Mouse (Mus musculus): ENCODE measurements at regions not wholly inside any gene's neighbourhood (a gene's known extent, or its start where the extent isn't known, plus 50 kb on each side); places are given as distances from the start of the nearest gene placed in this dataset.
A peak's percentile ranks its signal among the peaks of the same experiment; 100 is the strongest.

DNA sequence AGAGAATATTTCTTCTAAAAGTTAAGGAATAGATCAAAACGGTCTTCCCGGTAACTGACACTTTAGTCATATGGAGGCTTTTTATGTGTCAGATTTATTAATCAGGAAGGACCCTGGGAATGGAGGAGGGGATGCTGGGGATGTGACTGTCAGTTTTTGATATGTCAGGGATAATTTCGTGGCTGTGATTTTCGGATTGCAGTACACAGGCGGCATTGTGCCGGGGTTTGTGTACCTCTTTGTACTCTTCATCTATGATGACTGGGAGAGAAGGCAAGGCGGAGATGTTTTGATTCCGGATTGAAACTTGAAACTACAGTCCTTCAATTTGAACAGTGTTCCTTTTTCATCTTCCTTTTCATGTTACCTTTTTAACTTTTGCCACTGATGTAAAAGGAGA lies 344.2 kb downstream of the Mdfic start:
- no peak for DNase-seq (ENCODE audit: extremely low spot score, low read depth, low spot score)

DNA sequence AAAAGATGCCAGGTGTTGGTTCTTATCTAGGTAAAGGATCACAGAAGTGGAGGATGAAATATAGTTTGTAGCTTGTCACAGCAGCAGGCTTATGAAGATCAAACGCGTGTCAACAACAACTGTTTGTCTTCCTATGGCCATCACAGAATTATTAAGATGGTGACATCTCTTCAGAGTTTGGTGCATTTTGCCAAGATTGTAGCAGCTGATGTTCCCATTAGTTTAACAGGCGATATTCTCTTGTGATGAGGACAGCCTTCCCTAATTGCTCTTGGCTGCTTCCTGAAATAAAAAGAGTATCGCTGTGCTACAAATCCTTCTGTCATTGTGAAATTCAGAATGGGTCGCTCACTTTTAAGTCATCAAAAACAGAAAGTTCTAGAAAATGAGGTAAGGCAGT lies 344.7 kb downstream of the Mdfic start:
- DNase-seq (ENCODE audit: extremely low spot score, low read depth, low spot score), result no peak

DNA sequence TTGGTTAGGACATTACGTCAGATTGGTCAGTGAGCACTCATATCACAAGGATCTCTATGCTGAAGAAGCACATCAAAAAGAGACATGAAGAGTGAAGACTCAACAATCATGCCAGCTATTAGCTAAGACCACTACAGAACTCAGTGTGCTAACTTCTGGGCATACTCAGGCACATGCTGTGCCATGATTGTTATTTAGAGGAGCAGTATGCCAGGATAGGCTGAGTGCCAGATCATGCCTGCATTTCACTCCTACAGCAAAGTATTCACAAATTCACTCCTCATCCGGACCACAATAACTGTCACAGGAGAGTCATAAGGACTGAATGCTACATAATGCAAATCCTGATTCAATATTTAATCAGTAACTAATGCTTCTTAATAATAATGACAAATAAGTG lies 355.8 kb downstream of the Mdfic start:
- no peak for DNase-seq (ENCODE audit: extremely low spot score, low read depth, low spot score)

DNA sequence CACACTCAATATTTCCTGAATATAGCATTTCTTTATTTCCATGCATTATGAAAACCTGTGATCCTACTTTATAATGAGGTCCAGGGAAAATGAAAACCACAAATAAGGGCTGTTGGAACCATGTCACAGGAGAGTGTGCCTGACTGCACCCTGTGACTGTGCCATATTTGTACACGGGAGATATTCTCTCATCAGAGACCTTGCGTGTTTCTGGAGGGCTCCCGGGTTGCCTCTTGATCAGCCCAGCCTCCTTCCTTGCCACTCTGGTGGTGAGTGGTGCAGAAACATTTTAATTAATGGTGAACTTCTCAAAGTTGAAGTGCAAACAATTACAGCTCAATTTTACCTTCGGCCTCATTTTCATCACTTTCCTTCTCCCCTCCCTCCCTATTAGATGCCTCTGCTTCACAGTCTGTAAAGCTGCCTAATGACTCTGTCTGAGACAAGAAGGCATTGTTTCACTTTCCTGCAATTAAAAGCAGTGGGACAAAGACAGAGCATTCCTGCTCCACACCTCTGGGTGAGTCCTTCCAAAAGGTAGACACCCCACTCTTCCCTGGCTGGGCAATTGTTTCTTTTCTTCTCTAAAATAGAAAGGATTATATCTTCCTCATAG lies 356.8 kb downstream of the Mdfic start:
- DNase-seq (ENCODE audit: extremely low spot score, low read depth, low spot score), result peak; percentile 39

DNA sequence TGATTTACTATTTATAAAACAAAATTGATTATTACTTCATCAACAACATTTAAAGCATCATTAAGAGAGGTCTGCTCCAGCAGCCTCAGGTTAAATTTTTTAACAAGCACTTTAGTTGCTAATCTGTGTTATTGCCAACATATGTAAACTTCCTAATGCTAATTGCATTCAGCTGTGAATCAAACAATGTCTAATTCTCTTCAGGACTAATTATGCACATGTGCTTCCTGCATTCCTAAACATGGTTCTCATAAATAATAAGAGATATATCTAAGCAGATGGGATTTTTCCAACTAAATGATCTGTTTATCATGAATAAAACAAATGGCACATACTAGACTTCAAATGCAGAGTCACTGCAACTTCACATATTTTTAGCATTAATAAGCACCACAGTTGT lies 357.5 kb downstream of the Mdfic start:
- DNase-seq (ENCODE audit: extremely low spot score, low read depth, low spot score), result peak; percentile 39

DNA sequence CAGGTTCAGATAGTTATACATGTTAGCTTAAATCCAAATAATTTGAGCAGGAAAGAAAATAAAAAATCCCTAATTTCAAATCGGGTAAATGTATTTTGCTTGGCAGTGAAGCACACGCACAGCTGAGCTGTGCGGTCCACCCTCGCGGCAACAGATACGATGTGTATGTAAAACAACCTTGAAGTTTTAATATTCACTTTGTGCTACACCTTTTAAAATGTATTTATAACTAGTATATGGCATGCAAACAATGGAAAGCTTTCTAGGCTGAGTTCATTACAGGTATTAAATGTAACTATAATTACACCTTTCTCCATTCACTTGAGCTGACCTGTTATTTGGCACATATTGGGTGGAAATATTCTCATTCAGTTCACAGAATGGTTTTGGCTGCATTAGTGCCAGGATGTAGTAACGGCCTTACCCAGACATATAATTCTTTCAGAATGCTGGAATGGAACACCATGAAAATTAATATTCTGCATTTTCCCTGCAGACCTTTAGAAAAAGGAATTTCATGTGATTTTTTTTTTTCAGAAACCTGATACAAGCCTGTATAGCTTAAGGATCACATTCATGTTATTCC lies 366.6 kb downstream of the Mdfic start:
- no peak for DNase-seq (ENCODE audit: extremely low spot score, low read depth, low spot score)

DNA sequence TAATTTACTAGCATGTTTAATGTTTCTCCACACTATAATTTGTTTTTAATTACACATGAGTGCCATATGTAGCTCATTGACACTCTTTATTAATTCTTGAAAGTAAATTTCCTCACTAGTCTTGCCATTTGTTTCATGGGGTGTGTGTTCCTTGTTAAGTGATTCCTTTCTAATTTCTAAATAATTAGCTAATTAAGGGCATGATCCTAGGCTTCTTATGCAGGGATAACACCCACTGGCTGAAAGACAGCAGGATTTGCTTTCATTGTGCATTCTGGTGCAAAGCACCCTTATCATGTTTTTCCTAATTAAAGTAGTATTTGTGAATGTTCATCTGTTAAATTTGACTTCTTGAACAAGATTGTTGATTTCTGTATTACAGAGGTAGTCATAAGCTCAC lies 378.3 kb downstream of the Mdfic start:
- DNase-seq (ENCODE audit: extremely low spot score, low read depth, low spot score), result no peak

DNA sequence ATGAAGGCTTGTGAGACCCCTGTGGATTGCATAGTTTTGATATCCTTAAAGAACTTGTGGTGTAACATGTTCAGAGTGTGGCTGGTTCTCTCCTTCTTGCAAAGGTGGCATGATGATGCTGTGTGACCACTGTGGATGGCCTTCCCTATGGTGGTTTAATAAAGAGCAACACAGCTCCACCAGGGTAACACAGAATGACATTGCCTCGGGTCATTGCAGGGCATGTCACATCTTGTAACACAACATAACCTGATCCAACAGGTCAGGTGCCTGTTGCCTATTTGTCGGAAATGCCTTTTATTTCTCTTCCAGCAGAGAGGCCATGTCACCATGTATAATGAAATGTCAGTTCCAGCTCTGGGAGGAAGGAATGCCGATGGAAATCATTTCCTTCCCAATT lies 420.5 kb downstream of the Mdfic start:
- DNase-seq (ENCODE audit: extremely low spot score, low read depth, low spot score), result no peak

DNA sequence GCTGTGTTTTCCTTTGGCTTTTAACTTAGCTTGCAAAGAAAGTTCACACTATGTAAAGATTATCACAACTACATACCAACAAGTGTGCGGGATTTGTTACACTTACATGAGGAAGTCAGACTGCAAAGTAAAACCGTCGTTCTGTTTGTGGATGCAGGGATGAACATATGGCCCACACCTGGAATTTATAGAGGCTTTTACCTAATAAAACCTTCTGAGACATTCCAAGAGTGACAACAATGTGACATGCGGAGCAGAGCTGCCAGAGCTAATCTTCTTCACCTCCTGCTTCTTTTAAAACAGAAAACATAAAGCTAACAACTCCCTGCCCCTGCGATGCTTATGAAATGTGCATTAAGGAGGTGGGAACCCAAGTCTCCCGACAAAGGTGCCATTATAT lies 424.1 kb downstream of the Mdfic start:
- DNase-seq (ENCODE audit: extremely low spot score, low read depth, low spot score), result no peak

DNA sequence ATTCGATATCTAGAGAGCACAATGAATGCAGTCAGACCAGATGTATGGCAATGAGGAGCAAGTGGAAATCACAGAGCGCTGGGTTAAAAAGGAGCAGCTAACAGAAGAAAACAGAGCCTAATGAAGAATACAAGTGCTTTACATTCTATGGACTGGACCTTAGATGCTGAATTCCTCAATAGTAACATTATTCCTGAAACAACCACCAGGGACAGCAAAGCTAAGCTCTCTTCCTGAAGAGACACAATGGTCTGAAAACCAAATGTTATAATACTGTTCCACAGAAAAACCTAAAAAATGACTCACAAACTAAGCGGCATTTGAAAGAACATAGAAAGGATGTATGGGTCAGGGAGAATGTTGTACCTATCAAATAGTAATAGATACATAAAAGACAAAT lies 430.1 kb downstream of the Mdfic start:
- no peak for DNase-seq (ENCODE audit: extremely low spot score, low read depth, low spot score)

DNA sequence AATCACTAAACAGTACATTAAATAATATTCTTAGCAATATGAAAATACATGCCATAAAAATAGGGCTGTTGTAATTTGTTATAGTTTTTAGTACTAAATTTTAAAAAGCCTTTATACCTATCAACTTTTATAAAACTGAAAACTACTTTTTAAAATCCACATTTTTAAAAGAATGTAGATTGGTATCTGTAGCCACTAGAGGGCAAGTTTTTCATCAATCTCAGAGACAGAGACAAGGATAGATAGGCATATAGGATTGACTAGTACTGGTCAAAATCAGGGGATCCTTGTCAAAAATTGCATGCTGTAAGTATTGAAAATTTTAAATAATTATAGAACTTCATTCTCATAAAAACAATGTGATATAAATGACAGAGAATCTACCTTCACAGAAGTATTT lies 431.0 kb downstream of the Mdfic start:
- no peak for DNase-seq (ENCODE audit: extremely low spot score, low read depth, low spot score)

DNA sequence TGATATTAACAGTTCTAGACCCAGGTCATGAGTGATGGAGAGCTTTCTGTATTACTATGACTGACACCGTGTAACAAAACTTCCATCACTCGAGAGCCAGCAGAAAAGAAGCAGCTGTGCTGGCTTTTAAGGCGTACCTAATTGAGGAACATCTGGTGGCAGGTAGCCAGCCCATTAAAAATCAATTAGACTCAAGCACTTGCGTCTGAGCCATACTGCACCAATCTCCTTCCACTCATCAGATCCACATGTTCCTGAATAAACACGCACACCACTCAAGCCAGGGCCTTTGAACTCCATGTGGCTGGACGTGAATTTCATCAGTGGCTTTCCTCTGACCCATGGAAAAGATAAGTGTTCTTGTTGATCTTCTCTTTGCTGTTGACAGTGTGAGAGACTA lies 432.2 kb downstream of the Mdfic start:
- DNase-seq (ENCODE audit: extremely low spot score, low read depth, low spot score), result peak; percentile 76

DNA sequence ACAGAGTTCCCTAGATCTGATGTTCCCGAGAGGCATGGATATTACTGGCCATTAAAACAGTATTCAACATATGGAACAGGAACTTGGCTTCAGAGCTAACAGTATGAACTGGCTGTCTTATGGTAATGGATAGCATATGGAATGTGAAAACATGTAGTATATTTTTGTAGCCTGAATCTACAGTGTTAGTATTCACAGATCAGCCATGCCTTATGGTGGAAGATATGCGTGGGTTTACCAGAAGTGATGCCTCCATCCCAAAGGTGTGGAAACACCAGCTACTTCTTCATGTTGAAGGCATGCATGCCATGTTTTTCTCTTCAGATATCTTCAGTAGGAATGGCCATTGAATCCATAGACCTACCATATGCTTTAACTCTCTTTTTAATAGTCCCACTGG lies 444.6 kb downstream of the Mdfic start:
- no peak for DNase-seq (ENCODE audit: extremely low spot score, low read depth, low spot score)

DNA sequence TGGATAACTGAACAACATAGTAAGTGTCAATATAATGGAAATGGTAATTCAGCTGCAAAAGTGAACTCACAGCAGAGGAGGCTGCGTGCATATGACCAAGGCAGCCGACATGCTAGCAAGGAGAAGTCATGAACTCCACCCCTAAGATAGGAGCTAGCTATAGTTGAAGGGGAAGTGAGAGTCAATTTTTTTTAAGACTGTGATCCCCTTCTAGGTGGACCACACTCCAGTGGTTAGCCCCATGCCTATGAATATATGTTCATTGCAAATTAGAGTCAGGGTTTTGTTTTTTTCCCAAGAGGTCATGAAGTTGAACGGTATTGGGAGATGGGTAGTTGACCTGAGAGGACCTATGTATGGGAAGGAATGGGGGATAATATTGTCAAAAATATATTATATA lies 451.4 kb downstream of the Mdfic start:
- no peak for DNase-seq (ENCODE audit: extremely low spot score, low read depth, low spot score)

DNA sequence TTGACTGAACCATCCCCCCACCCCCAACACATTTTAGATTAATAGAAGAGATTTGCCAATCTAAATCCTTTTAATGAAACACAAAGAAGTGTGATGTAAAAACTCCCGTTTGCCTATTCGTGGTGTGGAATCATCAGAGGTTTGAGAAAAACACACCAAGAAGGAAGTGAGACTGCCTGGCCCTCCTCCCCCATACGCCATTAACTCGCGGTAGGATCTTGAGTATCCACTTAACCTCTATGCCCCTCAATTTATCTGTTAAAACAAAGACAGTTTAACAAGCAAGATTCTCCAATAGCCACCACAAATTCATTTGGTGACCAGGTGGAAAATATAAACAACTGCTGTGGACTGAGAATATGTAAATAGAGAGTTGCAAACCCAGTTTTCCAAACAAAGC lies 456.9 kb downstream of the Mdfic start:
- no peak for DNase-seq (ENCODE audit: extremely low spot score, low read depth, low spot score)

DNA sequence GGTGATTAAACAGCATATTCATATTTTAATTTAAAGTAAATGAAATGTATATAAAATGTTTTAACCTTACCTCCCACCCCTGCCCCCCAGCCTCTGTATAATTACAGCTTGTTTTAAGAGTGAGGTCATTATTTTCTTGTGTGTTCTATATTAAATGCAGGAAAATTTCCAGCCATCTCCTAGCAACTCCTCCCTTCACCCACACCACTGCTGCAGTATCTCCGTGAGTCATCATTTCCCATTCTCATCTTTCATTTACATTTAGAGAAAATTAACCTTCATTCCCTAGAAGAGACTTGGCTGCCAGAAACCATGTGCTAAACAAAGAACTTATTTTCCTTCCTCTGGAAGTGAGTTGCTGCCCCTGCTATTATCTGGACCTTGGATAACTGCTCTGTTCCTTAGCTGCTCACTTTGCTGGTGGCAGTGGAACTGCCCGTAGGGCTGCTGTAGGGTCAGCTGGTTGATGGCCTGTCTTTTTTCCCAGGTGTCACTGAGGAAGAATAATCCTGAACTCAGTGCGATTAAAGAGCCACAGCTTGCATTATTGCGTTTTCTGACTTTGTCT lies 467.6 kb downstream of the Mdfic start:
- no peak for DNase-seq (ENCODE audit: extremely low spot score, low read depth, low spot score)

DNA sequence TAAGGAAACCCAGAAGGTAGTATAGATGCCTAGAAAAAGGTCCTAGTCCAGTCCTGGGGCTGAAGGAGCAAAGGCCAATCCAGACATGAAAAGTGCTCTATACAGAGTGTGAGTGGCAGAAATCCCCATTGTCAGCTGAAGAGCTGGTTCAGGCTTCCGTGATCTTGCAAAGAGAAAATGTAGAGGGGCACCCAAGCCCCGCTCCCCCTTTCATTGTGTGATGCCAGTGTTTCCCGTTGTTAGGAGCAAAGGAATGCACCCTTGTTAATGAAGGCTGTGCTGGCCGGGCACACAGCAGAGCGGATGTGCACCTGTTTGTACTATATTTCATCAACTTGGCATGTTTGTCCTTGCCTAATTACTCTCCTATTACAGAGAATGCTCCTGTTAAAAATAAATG lies 492.5 kb downstream of the Mdfic start:
- no peak for DNase-seq (ENCODE audit: extremely low spot score, low read depth, low spot score)

DNA sequence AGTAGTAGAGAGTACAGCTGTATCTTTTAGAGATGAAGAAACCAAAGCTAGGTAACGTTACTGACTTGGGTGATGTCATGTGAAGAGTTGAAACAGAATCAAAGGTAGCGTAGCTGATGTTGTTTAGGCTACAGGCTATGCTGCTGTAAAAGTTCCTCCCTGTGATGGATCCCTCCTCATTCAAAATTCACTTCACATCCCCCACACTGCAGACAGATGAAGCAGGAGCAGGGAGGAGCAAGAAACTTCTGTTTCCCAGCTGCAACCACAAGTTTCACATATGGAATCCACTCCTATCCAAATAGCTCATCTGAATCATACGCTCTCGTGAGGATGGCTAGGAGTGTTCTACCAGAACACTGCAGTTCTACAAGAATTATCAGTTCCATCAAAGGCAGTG lies 493.2 kb downstream of the Mdfic start:
- DNase-seq (ENCODE audit: extremely low spot score, low read depth, low spot score), result no peak

DNA sequence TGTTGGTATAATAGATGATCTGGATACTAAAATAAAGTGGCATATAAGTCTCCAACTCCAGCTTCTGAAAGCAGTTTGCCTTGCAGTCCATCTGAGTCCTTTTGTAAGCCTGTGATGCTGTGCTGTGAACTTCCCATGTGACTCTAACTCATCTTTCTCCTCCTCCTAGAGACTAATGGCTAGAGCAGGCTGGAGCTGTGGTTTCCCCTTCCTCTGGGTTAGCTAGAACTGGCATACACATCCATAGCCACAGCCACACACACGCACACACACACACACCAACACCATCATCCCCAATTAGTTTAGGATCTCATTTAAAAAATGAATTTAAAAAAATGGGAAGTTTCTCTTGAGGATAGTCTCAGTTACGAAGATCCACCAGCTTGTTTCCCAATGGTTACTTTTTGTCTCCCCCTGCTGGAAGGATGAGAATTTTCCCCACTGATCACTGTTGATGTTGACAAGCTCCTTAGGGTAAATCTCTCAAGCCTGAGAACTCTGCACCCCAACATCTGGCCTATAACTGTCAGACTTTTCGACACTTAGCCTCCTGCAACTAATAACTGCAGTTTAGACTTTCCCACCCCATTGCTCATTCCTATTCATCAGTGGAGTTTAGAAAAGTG lies 500.7 kb downstream of the Mdfic start:
- no peak for DNase-seq (ENCODE audit: extremely low spot score, low read depth, low spot score)
